ENCODE assay signal across 21 mouse cellular contexts in genomic region chr8:94135556-94135955, GRCm38 (mm10). TPM values are rescaled to one million over a fixed set of nuclear protein-coding genes. Genes with fewer than 3 reads are reported as not detected.
DNase-seq lines count a peak whose midpoint lies in the region; ATAC-seq lines count a peak whose summit lies in the region.
"Had no signal": no experiment of that assay in that cellular context is flagged by ENCODE, and none has a peak within 500 bp of the region (broad histone marks: within the 10 kb centered on the region; RNA-seq: fewer than 3 reads in every experiment).

No protein-coding gene starts in this region.

- ATAC-seq in forebrain, embryonic 13.5 days = no peak
- ATAC-seq: activated CD4-positive, CD25-positive, alpha-beta regulatory T cell, adult 4 months; CD4-positive, CD25-positive, alpha-beta regulatory T cell, adult 4 months; Patski had no signal

- H3K27me3 ChIP-seq in forebrain, embryonic 13.5 days = no peaks in the 10 kb centered on the region
- H3K27me3 ChIP-seq: Patski had no signal

- 91% methylated on average over 6 of the region's 6 CpGs for WGBS in forebrain, embryonic 13.5 days

- H3K4me1 ChIP-seq in forebrain, embryonic 13.5 days = no peaks in the 10 kb centered on the region

- DNase-seq in fat pad, adult 2 months (ENCODE audit: extremely low read depth, low read depth, low spot score) = peak; percentile 85
- DNase-seq in gonadal fat pad, adult 2 months (ENCODE audit: low read depth) = peak; percentile 74
- no peak for DNase-seq in T-cell, adult 2 months (ENCODE audit: low spot score)
- DNase-seq: adrenal gland, adult 2 months; adrenal gland, adult 8-10 months; adrenal gland, postnatal 10 days; adrenal gland, postnatal 14 days; adrenal gland, postnatal 25 days; adrenal gland, postnatal 36 days; B cell, adult 2 months; cerebellum, adult 11 months; cerebellum, adult 11-12 months; cerebellum, adult 18-20 months; cerebellum, adult 2 months had no signal

- H3K9me3 ChIP-seq in forebrain, embryonic 13.5 days (replicated peaks) = no peaks in the 10 kb centered on the region
- H3K9me3 ChIP-seq: G1E had no signal

- H3K36me3 ChIP-seq in forebrain, embryonic 13.5 days (ENCODE audit: poor library complexity, severe bottlenecking) = no peaks in the 10 kb centered on the region
- H3K36me3 ChIP-seq: G1E had no signal

- no peak overlapping the region for H3K4me3 ChIP-seq in forebrain, embryonic 13.5 days

- no peak overlapping the region for H3K4me2 ChIP-seq in forebrain, embryonic 13.5 days

- H3K27ac ChIP-seq in forebrain, embryonic 13.5 days = no peak overlapping the region

- H3K9ac ChIP-seq in forebrain, embryonic 13.5 days = no peak overlapping the region

RNA-seq across cellular contexts. Expression of gene Mt4, which starts 1.4 kb away (rescaled TPM):
- not detected in 2 replicates for polyA plus RNA-seq in gonadal fat pad, adult 2 months (2012; rRNA removed)
- not detected in 2 replicates for polyA plus RNA-seq in forebrain, embryonic 13.5 days (2015; fragmentation: Nextera tagmentation; extraction: Ambion mirVana)
- polyA plus RNA-seq: activated CD4-positive, CD25-positive, alpha-beta regulatory T cell, adult 4 months; adrenal gland, adult 2 months; brain, embryonic 14.5 days; CD4-positive, CD25-positive, alpha-beta regulatory T cell, adult 4 months; cerebellum, adult 2 months; G1E; Patski had no signal

RNA-seq across cellular contexts. Expression of gene Mt3, which starts 16.9 kb away (rescaled TPM):
- 4.9 and 22.1 TPM in 2 replicates for polyA plus RNA-seq in gonadal fat pad, adult 2 months (2012; rRNA removed)
- 188 and 208 TPM in 2 replicates for polyA plus RNA-seq in forebrain, embryonic 13.5 days (2015; fragmentation: Nextera tagmentation; extraction: Ambion mirVana)
- polyA plus RNA-seq: activated CD4-positive, CD25-positive, alpha-beta regulatory T cell, adult 4 months; C2C12; CD4-positive, CD25-positive, alpha-beta regulatory T cell, adult 4 months; G1E; Patski had no signal

RNA-seq across cellular contexts. Expression of gene Bbs2, which starts 36.8 kb away (rescaled TPM):
- polyA plus RNA-seq in gonadal fat pad, adult 2 months (2012; rRNA removed) = 26.9 and 28.2 TPM in 2 replicates
- 16.9 and 23.7 TPM in 2 replicates for polyA plus RNA-seq in forebrain, embryonic 13.5 days (2015; fragmentation: Nextera tagmentation; extraction: Ambion mirVana)

RNA-seq across cellular contexts. Expression of gene Mt2, which starts 36.9 kb away (rescaled TPM):
- polyA plus RNA-seq in gonadal fat pad, adult 2 months (2012; rRNA removed) = 147 and 159 TPM in 2 replicates
- 41.0 and 48.0 TPM in 2 replicates for polyA plus RNA-seq in forebrain, embryonic 13.5 days (2015; fragmentation: Nextera tagmentation; extraction: Ambion mirVana)
- polyA plus RNA-seq: activated CD4-positive, CD25-positive, alpha-beta regulatory T cell, adult 4 months; CD4-positive, CD25-positive, alpha-beta regulatory T cell, adult 4 months had no signal

RNA-seq across cellular contexts. Expression of gene Mt1, which starts 43.3 kb away (rescaled TPM):
- polyA plus RNA-seq in gonadal fat pad, adult 2 months (2012; rRNA removed) = 866 and 1,103 TPM in 2 replicates
- 91.0 and 105 TPM in 2 replicates for polyA plus RNA-seq in forebrain, embryonic 13.5 days (2015; fragmentation: Nextera tagmentation; extraction: Ambion mirVana)
